Mouse (Mus musculus) right cerebral cortex, postnatal 14 days (tissue): Measurements from ENCODE around the gene Kdm5c.

Experiments used
- DNase-seq: peaks from one replicate; pipeline ENCODE4 v3.0.0; 2022

Kdm5c gene

DNA sequence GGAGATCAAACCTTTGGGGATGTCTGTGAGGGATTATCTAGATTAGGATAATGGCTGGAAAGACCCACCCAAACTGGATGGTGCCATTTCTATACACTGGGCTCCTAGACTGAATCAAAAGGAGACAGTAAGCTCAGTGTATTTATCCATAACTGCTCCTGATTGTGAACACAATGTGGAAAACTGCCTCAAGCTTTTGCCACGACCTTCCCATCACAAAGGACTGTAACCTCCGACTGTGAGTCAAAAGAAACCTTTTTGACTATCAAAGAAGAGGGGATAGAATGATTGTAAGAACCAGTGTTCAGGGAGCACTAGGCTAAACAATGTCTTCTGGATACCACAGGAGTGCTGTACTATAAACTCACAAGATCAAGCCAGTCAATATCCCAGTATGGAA lies 73.4 kb downstream of the Kdm5c start:
- no peak for DNase-seq

DNA sequence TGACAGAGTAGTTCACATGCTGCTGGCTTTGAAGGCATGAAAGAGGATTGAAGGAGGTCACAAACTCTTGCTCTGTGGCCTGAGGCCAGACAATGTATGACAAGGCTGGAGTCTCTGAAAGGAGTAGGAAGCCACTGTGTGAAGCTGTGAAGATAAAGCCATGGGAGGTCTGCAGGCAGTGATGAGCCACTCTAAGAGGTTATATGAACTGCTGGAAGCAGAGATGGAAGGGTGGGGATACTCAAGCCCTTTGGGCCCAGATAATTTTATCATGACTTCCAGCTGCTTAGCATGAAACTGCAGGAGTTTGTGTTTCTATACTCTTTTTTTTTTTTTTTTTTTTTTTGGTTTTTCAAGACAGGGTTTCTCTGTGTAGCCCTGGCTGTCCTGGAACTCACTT lies 74.6 kb downstream of the Kdm5c start:
- no peak for DNase-seq

DNA sequence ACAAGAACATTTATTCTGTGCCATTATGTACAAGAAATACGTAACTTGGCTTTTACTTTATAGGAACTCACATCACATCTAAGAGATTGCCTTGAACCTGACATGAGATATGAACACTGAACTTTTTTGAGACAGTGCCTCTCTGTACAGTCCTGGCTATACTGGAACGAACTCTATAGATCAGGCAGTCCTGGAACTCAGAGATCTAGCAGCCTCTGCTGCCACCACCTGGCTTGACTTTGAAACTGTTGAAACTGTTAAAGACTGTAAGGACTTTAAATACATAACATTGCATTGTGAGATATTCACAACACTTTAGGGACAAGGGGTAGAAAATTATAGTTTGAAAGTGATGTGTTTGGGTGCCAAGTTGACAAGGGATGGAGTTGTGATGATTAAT lies 75.1 kb downstream of the Kdm5c start:
- peak; percentile 11 for DNase-seq

DNA sequence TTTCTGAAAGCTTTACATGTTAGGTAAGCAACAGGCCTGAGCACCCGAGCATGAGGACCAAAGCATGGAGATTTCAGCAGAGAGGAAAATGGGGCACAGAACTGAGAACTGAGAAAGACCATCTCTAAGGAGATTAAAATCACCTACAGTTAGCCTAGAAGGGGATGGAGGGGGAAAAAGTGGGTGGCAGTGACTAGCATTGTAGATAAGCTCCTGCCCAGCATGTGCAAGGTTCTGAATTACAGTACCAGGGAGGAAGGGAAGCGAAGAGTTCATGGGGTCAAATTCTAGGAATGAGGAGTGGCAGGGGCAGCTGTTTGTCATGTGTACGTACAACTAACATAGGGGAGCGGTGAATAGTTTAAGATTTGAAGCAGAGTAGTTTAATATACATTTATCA lies 87.7 kb downstream of the Kdm5c start:
- no peak for DNase-seq

DNA sequence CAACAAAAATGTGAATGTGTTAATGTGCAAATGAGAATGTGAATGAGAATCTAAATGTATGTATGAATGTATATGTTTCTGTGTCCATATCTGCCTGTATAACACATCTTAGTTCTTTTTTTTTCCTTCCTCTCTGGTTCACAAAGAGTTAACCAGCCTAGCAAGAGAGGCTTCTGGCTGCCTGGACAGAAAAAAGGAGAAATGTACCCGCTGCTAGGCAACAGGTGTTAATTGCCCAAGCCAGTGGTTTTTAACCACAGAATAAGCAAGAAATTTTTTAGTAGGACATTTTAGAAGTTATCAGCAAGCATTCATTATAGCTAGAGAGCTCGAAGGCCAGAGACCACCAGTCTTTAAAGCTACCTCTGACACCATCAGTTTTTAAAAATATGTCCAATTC lies 90.0 kb downstream of the Kdm5c start:
- DNase-seq = no peak

DNA sequence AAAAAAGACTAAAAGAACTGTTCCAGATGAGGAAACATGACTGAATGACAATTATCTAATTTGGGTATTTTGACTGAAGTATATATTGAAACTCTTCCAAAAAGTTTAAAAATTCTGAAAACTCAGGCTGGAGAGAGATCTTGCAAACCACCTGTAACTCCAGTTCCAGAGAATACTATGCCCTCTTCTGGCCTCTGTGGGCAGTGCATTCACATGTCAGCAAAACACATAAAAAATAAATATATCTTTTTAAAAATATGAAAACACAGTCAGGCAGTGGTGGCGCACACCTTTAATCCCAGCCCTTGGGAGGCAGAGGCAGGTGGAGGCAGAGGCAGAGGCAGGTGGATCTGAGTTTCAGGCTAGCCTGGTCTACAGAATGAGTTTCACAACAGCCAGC lies 90.8 kb downstream of the Kdm5c start:
- no peak for DNase-seq
